Mouse (Mus musculus): ENCODE data around the gene Fhit. TPM values are rescaled to one million over a fixed set of nuclear protein-coding genes. Genes with fewer than 3 reads are reported as not detected.
A peak's percentile ranks its signal among the peaks of the same experiment; 100 is the strongest.

Fhit gene
- polyA plus RNA-seq, 1 experiment from 2014 or later = 6.1 TPM

GRCm38 (mm10) chr14:10452234-10452633 lies 709.6 kb downstream of the Fhit start:
- peaks cover 6% of the 10 kb centered on the region; the same call in 1 of the 2 replicates for H3K4me1 ChIP-seq
- no peak overlapping the region for H3K9ac ChIP-seq (replicated peaks)
- no peaks in the 10 kb centered on the region for H3K36me3 ChIP-seq
- H3K27ac ChIP-seq (replicated peaks) = no peak overlapping the region
- H3K4me2 ChIP-seq (replicated peaks) = no peak overlapping the region
- no peaks in the 10 kb centered on the region for H3K27me3 ChIP-seq
- H3K9me3 ChIP-seq = no peaks in the 10 kb centered on the region
- no peak overlapping the region for H3K4me3 ChIP-seq
- 63% methylated on average over 5 of the region's 5 CpGs for WGBS
- no peak for ATAC-seq (replicated peaks)

GRCm38 (mm10) chr14:10445360-10445759 lies 716.5 kb downstream of the Fhit start:
- Histone ChIP-seq H3K4me3 (no peak overlapping the region), H3K9me3 (no peaks in the 10 kb centered on the region), H3K9ac (replicated peaks) (no peak overlapping the region), H3K36me3 (no peaks in the 10 kb centered on the region), H3K27ac (replicated peaks) (no peak overlapping the region), H3K4me1 (no peaks in the 10 kb centered on the region), H3K27me3 (no peaks in the 10 kb centered on the region), H3K4me2 (replicated peaks) (no peak overlapping the region)
- no peak for ATAC-seq (replicated peaks)

DNA sequence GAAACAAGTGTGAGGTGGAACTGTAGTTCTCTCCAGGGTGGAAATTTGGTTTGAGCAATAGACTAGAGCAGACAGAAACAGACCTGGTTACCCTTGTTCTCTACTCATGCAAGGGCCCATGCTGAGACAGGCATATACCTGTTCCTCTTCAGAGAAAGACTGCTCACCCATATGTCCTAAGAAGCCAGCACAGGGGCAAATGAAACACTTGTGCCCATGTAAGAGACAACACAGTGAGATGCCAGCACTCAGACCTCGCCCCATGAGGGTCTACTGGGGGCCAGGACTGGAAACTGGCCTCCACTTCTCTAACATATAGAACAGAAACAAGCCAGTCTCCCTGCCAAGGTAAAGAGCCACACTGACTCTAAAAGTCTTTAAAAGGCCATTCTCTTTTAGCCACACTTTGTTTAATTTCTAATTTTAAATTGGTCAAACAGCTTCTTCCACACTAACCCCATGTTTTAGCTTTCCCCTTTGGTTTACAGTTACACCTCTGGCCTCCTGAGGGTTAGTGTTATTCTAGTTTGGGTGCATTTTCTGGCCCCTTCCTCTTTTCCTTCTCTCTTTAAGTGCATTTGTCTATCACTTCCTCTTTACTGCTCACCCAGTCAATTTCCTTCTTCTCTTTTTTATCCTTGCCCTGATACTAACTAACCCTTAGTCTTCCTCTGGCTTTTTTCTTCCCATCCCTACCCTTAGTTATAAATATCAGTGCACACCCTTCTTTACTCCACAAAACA lies 722.7 kb downstream of the Fhit start:
- H3K4me2 ChIP-seq (replicated peaks) = no peak overlapping the region
- ATAC-seq (replicated peaks) = no peak
- no peaks in the 10 kb centered on the region for H3K4me1 ChIP-seq
- 76% methylated on average over 1 of the region's 1 CpGs for WGBS
- no peaks in the 10 kb centered on the region for H3K36me3 ChIP-seq
- no peak overlapping the region for H3K9ac ChIP-seq (replicated peaks)
- H3K27ac ChIP-seq (replicated peaks) = no peak overlapping the region
- no peaks in the 10 kb centered on the region for H3K9me3 ChIP-seq
- no peak overlapping the region for H3K4me3 ChIP-seq
- no peaks in the 10 kb centered on the region for H3K27me3 ChIP-seq

DNA sequence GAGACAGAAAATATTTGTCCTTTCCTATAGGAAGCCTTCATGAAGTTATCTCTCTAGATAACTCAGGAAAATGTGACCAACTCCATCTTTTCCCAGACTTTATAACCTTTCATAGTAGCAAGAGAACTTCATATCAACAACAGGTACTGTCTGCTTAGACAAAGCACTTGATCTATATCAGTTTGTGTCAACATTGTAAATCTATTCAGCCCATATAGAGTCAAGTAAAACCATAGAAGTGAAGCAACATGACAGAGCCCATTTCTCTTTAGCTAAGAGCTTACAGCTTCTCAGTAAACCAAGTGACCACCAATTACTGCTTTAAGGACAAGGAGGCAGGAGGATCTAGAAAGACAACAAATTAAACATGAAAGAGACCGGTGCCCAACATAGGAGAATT lies 725.6 kb downstream of the Fhit start:
- no peak overlapping the region for H3K27ac ChIP-seq (replicated peaks)
- H3K27me3 ChIP-seq = no peaks in the 10 kb centered on the region
- no peak overlapping the region for H3K4me3 ChIP-seq
- no peaks in the 10 kb centered on the region for H3K4me1 ChIP-seq
- H3K36me3 ChIP-seq = no peaks in the 10 kb centered on the region
- no peak overlapping the region for H3K9ac ChIP-seq (replicated peaks)
- no peak overlapping the region for H3K4me2 ChIP-seq (replicated peaks)
- 97% methylated on average over 1 of the region's 1 CpGs for WGBS
- ATAC-seq (replicated peaks) = no peak
- H3K9me3 ChIP-seq = no peaks in the 10 kb centered on the region

DNA sequence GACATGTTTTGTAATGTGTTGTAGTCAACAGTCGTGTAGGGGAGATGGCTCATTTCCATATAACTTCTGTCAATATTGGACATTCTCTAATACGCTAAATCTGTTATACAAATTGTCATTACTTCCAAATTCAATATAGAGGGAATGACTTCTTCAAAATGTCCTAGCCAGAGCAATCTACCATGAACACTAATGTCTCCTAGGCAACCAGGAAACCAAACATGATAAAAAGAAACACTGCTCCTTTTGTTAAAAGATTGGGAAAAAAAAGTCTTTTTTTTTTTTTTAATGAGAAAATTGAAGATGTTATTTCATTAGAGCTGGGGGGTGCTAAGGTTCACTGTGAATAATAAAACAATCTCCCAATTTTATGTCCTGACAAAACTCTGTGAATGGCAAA lies 729.3 kb downstream of the Fhit start:
- Histone ChIP-seq H3K36me3 (no peaks in the 10 kb centered on the region), H3K4me1 (no peaks in the 10 kb centered on the region), H3K4me2 (replicated peaks) (no peak overlapping the region), H3K27ac (replicated peaks) (no peak overlapping the region), H3K27me3 (no peaks in the 10 kb centered on the region), H3K4me3 (no peak overlapping the region), H3K9me3 (no peaks in the 10 kb centered on the region), H3K9ac (replicated peaks) (no peak overlapping the region)
- no peak for ATAC-seq (replicated peaks)
- WGBS = 87% methylated on average over 2 of the region's 2 CpGs

DNA sequence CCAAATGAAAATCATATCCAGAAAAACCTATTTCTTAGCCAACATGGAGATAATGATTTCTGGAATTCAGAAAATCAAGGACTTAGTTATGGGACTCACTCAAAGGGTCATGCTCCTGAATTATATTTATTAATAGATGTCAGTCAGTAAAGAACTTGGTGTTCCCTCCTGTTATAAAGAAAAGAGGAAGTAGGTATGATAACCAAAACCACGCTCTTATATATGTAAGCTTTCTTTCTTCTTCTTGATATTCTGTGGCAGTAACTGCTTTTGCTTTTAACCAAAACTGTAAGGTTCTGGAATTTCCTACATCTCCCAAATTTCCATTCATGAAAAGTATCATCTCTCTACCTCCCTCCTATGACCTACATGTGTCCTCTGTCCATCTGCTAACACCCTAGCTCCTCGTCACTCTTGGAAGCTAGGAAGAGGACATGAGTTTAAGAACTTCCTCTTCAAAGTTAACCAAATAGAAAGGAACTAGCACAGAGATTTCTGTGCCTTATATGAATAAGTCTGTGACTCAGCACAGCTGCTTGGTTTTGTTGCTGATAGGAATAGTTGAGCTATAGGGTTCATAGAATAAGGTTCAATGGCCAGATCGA lies 731.3 kb downstream of the Fhit start:
- H3K4me1 ChIP-seq = no peaks in the 10 kb centered on the region
- H3K27me3 ChIP-seq = no peaks in the 10 kb centered on the region
- H3K27ac ChIP-seq (replicated peaks) = no peak overlapping the region
- no peak for ATAC-seq (replicated peaks)
- H3K36me3 ChIP-seq = no peaks in the 10 kb centered on the region
- H3K4me3 ChIP-seq = no peak overlapping the region
- WGBS = 94% methylated on average over 3 of the region's 3 CpGs
- no peaks in the 10 kb centered on the region for H3K9me3 ChIP-seq
- no peak overlapping the region for H3K4me2 ChIP-seq (replicated peaks)
- no peak overlapping the region for H3K9ac ChIP-seq (replicated peaks)

DNA sequence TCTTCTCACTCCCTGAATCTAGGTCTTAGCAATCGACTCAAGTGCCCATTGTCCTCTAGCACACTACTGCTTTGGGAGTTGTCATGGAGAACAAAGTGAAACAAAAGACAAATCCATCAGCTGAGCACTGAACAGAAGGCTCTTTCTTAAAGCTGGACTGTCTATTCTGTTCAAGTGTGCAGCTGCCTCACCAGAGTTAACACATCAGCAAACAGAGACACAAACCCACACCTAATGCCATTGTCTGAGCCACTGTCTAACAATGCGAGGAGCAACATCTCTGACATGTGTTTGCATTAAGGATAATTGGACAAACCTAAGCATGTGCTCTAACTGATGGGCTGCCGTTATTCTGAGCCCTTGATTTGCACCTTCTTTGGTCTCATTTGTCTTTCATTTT lies 738.3 kb downstream of the Fhit start:
- no peak overlapping the region for H3K9ac ChIP-seq (replicated peaks)
- H3K27ac ChIP-seq (replicated peaks) = no peak overlapping the region
- H3K9me3 ChIP-seq = no peaks in the 10 kb centered on the region
- no peaks in the 10 kb centered on the region for H3K36me3 ChIP-seq
- no peak overlapping the region for H3K4me2 ChIP-seq (replicated peaks)
- 29% methylated on average over 3 of the region's 3 CpGs for WGBS
- H3K27me3 ChIP-seq = no peaks in the 10 kb centered on the region
- H3K4me1 ChIP-seq = no peaks in the 10 kb centered on the region
- ATAC-seq (replicated peaks) = no peak
- no peak overlapping the region for H3K4me3 ChIP-seq

- no peak for ATAC-seq (replicated peaks)
- no peak overlapping the region for H3K9ac ChIP-seq (replicated peaks)
- no peaks in the 10 kb centered on the region for H3K4me1 ChIP-seq
- no peak overlapping the region for H3K4me3 ChIP-seq
- H3K27ac ChIP-seq (replicated peaks) = no peak overlapping the region
- 77% methylated on average over 1 of the region's 1 CpGs for WGBS
- H3K9me3 ChIP-seq = no peaks in the 10 kb centered on the region
- no peak overlapping the region for H3K4me2 ChIP-seq (replicated peaks)
- H3K27me3 ChIP-seq = no peaks in the 10 kb centered on the region
- no peaks in the 10 kb centered on the region for H3K36me3 ChIP-seq
These were observed 739.6 kb downstream of the Fhit start for GRCm38 (mm10) chr14:10422261-10422660.

- Histone ChIP-seq H3K9me3 (no peaks in the 10 kb centered on the region), H3K27me3 (no peaks in the 10 kb centered on the region), H3K4me3 (no peak overlapping the region), H3K9ac (replicated peaks) (no peak overlapping the region), H3K4me2 (replicated peaks) (no peak overlapping the region), H3K27ac (replicated peaks) (no peak overlapping the region), H3K4me1 (no peaks in the 10 kb centered on the region), H3K36me3 (no peaks in the 10 kb centered on the region)
- peak; percentile 72; the same call in 1 of the 2 replicates for ATAC-seq (replicated peaks)
- 45% methylated on average over 5 of the region's 5 CpGs for WGBS
These were observed 746.8 kb downstream of the Fhit start for GRCm38 (mm10) chr14:10415068-10415467.

GRCm38 (mm10) chr14:10409306-10409962 lies 752.4 kb downstream of the Fhit start:
- ATAC-seq (replicated peaks) = no peak
- Histone ChIP-seq H3K4me3 (no peak overlapping the region), H3K27ac (replicated peaks) (no peak overlapping the region), H3K4me2 (replicated peaks) (no peak overlapping the region), H3K9me3 (no peaks in the 10 kb centered on the region), H3K4me1 (no peaks in the 10 kb centered on the region), H3K36me3 (no peaks in the 10 kb centered on the region), H3K9ac (replicated peaks) (no peak overlapping the region), H3K27me3 (no peaks in the 10 kb centered on the region)
- 93% methylated on average over 3 of the region's 3 CpGs for WGBS

- no peak for ATAC-seq (replicated peaks)
- Histone ChIP-seq H3K36me3 (no peaks in the 10 kb centered on the region), H3K4me1 (no peaks in the 10 kb centered on the region), H3K27me3 (no peaks in the 10 kb centered on the region), H3K9ac (replicated peaks) (no peak overlapping the region), H3K27ac (replicated peaks) (no peak overlapping the region), H3K9me3 (no peaks in the 10 kb centered on the region), H3K4me2 (replicated peaks) (no peak overlapping the region), H3K4me3 (no peak overlapping the region)
- 60% methylated on average over 1 of the region's 1 CpGs for WGBS
These were observed 756.5 kb downstream of the Fhit start for GRCm38 (mm10) chr14:10405346-10405745.

- ATAC-seq (replicated peaks) = no peak
- 61% methylated on average over 5 of the region's 5 CpGs for WGBS
- no peaks in the 10 kb centered on the region for H3K9me3 ChIP-seq
- no peak overlapping the region for H3K4me2 ChIP-seq (replicated peaks)
- H3K4me3 ChIP-seq = no peak overlapping the region
- no peaks in the 10 kb centered on the region for H3K27me3 ChIP-seq
- H3K4me1 ChIP-seq = no peaks in the 10 kb centered on the region
- no peak overlapping the region for H3K27ac ChIP-seq (replicated peaks)
- no peak overlapping the region for H3K9ac ChIP-seq (replicated peaks)
- no peaks in the 10 kb centered on the region for H3K36me3 ChIP-seq
These were observed 793.8 kb downstream of the Fhit start for GRCm38 (mm10) chr14:10367783-10368680.

All from forebrain, embryonic 15.5 days (tissue).